Mouse (Mus musculus): Measurements from ENCODE around the gene Phactr1. TPM values are rescaled to one million over a fixed set of nuclear protein-coding genes. Genes with fewer than 3 reads are reported as not detected.

The Phactr1 gene
- total RNA-seq, 2 experiments from 2014 or later, result 12.9 to 13.9 TPM

DNA sequence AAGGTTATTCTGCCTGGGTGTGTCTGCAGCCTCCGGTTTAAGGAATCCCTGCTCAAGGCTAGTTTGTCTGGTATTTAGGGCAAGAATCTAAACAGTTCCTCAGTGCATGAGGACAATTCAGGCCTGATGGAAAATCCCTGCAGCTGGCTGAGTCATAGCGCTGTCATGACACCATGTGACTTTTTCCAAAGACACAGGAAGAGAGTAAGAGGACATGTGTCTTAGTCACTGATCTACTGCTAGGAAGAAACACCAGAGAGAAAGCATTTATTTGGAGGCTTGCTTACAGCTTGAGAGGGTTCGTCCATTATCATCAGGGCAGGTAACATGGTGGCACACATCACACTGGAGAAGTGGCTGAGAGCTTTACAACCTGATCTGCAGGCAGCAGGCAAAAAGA lies 352.0 kb downstream of the Phactr1 start:
- DNase-seq, result no peak

DNA sequence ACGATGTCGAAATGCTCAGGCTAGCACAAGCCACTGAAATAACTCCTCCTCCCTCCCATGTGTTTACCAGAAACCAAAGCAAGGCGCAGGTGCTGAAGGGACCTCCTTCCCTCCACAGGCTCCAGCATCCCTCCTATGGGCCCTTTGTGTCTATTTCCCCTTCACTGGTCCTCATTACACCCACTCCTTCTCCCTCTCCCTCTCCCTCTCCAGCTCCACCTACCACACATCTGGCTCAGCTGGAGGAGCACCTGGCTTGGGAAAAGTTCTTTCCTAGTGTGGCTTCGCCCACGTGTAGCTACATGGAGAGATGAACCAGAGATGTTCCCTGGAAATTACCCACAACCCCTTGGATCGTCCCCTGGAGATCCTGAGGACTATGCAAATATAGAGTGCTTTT lies 356.1 kb downstream of the Phactr1 start:
- DNase-seq, result no peak

DNA sequence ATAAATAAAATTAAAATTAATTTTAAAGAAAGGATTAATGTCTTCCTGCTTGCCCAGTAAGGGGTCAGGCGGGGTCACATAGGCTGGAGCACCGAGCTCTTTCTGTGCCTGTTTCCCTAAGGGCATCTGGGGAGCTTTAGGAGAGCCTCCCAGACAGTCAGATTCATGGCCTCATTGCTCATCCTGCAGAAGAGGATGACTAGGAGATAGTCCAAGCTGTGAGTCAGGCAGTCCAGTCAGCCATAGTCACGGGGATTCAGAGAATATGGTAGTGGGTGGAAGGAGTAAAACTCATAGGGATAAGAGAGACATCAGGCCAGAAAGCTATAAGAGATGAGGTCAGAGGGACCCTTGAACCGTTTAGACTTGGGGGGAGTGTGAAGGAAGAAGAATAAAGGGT lies 362.3 kb downstream of the Phactr1 start:
- DNase-seq, result no peak

DNA sequence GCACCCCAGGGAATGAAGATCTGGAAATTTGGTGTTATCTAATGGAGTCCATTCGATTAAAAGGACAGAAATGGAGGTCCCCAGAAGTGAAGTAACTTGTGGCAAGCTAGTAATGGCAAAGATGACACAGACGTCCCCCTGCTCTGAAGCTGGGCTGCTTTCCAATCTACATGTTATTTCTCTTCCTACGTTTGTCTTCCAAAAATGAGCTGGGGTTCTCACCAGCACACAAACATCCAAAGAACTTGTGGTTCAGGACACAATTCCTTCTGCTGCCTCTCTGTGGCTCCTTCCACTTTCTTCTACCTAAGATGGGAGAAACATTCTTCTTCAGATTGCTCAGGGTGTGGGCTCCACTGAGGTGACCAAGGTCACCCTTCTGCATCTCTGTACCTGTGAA lies 368.1 kb downstream of the Phactr1 start:
- no peak for DNase-seq

DNA sequence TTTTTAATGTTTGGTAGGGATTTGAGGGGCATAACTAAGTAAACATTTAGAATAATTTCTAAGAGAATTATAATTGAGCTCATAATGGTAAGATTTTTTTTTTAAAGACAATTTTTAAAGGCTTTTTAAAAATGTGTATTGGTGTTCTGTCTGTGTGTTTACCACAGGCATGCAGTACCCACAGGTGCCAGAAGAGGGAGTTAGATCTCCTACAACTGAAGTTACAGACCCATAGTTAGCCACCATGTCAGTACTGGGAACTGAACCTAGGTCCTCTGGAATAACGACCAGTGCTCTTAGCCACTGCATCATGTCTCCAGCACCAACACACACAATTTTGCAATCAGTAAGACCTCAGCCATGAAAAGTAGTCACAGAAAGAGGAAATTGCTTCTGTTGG lies 372.8 kb downstream of the Phactr1 start:
- no peak for DNase-seq

DNA sequence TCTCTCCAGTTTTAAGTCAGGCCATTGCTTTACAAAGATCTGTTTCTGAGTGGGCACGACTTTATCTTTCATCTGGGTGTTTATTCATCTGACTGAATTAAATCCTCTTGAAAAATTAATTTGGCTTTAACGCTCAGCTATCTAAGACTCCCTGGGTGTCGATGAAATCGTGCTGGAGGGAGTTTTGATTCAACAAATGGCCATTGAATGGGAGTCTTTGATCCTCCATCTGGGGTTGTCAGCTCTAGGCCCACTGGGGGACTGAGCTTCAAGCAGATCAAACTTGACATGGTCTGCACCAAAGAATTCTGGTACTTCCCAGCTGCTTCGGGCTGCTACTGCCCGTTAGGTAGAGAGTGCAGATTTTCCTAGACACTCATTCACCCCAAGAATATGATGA lies 374.7 kb downstream of the Phactr1 start:
- DNase-seq, result no peak

DNA sequence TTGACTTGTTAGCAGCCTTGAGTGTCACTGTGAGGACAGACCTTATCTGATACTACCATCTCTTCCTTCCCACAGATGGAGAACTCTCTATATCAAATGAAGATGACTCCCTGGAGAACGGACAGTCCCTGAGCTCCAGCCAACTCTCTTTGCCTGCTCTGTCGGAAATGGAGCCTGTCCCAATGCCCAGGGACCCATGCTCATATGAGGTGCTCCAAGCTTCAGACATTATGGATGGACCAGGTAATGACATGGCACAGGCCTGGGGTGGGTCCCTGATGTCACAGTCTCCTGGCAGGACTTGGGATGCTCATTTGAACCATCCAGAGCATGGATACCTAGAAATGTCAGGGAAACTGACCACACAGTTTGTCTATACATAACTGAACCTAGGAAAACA lies 376.7 kb downstream of the Phactr1 start:
- no peak for DNase-seq

DNA sequence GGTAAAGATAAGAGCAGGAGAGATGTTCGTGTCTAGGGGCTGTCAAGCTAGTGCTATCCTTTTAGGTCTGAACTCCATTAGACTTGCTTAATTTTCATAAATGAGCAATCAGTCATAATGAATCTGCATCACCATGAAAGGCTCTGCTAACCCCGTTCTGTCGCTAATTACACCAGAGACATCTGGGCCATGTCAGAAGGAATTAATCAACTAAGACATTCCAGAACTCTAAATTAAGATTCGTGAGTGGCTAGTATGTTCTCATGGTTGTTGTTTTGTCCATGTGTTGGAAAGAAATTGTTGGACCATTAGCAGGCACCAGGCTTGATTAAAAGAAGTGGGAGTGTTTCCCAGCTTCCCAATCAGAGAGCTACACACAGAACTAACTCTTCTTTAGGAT lies 382.9 kb downstream of the Phactr1 start:
- DNase-seq, result no peak

DNA sequence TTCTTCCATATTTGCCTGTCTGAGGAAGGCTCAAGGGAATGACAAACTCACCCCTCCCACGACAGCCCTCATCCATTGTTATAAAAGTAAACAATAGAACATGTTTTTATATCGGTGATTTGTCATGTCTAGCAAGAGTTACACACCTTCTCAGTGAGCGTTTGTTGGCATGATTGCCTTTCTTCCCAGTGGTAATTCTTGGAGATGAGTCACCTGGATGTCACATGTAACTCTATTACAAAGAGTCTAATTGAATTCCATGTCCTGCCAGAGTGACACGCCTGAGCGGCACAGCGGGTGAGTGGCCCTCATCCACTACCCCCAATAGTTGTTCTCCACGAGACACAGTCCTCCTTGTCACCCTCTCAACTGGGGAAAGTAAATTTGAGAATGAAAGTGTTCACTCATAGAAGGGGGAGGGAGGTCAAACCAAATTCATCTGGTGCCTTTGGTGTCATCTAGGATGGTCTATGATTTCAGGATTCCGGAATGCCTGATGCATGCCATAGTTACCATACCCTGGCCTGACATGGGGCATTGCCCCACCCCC lies 388.4 kb downstream of the Phactr1 start:
- DNase-seq, result no peak

DNA sequence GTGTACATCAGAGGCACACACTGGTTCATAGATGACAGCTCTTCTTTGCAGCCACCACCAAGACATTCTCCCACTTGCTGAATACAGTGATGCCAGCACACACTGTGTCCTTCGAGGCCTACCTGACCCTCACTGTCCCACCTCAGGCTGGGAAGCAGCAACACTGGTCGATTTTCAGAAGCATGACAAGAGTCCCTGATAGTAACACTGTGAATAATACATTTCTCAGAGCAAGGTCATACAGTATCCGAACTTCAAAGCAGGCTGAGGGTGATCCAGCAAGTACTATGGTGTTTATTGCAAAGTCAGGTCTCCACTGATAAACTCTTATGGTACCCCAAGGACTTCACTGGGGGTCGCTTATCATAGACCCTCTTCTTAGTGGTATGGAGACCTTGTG lies 390.1 kb downstream of the Phactr1 start:
- no peak for DNase-seq

DNA sequence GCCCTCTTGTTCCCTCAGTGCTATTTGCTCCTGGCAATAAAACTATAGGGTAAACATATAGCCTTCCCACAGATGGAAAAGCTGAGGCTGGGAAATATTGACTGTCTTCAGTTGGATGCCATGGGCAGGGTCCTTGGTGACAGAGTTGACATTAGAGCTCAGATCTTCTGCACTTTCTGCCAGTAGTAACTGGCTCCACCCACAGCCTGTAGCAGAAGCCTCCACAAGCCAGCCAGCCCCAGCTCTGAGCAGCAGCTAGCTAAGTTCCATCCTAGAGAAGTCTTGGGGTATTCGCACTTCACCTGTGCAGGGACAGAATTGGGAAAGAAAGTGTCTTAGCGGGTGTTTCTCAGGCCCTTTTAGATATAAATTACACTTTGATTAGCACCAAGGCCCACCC lies 390.5 kb downstream of the Phactr1 start:
- peak; percentile 25 for DNase-seq

DNA sequence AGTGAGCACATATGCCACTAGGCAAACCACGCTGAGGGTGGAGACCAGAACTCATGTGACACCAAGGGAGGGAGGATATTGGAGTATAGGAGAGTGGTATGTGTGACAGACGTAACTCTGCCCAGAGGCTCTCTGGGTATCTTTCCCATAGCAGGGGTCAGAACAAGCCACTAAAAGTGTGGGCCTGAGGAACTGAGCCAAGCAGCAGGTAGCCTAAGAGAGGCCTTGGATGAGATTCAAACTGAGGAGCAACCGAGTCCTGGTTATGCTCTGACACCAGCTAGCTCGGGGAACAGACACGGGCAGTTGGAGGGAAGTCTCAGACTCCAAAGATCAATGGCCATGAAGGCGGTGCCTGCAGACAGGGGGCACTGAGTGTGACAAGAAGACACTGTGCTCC lies 395.0 kb downstream of the Phactr1 start:
- no peak for DNase-seq

DNA sequence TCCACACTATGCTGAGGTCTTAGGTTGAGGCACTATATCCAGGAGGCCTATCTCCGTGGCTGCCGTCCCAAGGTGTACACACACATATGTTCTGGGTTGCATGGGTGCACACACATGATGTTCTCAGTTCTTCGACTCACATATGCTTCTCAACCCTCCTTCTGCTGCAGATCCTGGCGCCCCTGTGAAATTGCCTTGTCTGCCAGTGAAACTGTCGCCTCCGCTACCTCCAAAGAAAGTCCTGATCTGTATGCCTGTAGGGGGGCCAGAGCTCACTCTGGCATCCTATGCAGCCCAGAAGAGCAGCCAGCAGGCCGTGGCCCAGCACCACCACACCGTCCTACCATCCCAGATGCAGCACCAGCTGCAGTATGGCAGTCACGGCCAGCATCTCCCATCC lies 397.1 kb downstream of the Phactr1 start:
- no peak for DNase-seq

DNA sequence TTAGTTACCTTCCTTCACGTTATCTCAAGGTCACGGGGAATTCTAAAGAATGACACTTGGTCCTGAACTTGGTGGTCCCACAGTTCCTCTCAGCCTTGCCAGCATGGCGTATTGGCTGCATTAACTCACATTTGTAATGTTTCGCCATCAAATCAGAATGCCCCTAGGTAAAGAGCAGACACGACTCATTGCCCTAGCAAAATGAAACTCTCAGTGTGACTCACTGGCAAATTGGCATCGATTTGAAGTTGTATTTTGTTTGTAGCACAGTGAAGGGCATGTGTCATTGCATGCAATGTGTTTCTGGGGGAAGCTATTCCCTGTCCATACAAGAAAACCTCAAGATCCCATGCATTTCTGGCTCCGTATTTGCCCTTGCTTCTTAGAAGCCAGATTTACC lies 404.8 kb downstream of the Phactr1 start:
- DNase-seq, result no peak

DNA sequence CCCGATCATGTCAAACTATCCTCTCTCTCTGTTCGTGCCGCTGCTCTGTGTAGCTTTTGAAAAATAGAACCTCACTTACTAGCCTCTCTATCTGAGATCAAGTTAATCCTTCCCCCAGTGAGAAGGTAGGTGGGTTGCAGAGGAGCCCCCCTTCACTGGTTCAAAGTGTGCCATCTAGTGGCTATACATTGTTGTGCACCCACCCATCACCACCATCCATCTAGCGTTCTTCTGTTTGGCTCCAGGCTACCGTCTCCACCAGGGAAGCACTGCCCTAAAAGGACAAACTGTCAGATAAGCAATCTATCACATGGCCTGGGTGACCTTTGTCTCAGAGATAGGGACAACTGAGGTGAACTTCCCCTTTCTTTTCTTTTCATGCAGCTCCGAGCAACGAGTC lies 413.9 kb downstream of the Phactr1 start:
- peak; percentile 61 for DNase-seq

DNA sequence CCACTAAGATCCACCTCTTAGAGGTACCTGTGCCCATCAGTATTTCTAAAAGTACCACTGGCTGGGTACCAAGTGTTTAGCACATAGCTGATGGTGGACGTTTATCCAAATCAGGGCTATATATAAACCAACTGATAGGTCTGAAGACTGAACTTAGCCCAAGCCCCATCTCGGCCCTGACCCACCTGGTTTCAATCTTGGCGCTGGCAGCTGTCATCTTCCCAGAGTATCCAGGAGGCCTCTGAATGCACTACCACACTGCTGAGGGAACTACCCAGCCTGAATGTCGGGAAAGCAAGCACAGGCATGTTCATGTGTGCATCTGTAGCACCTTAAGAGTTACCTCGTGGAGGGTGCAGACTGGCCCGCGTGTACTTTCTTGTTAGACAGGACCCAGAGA lies 422.5 kb downstream of the Phactr1 start:
- DNase-seq, result no peak

DNA sequence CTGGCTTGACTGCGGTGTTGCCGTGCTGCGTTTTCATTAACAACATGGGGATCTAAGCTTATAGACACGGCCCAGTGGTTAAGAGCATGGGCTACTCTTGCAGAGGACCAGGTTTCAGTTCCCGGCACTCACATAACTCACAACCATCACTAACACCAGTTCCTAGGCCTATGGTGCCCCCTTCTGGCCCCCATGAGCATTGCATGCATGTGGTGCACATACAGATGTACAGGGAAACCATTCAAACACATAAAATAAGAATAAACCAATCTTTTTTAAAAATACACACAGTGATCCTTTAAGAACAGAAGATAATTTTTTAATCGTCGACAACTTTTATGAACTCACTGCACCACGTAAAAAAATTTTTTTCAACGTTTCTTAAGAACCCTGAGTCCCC lies 424.1 kb downstream of the Phactr1 start:
- DNase-seq, result no peak

DNA sequence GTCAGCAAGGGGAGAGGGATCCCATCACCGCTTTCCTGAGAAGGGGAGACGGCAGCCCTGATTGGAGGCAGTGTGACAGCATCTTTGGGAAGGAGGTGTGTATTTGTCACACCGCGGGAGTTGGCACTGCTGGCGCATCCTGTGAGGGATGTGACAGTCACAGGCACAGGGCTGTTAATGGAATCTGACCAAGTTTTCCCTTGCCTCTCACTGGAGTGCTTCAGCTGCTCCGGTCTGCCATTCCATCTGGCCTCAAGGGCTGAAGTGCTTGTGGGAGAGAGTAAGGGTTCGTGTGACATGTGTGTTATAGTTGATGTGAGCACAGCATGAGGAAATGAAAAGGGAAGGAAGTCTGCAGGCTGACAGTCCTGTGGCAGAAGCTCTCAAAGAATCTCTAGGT lies 431.9 kb downstream of the Phactr1 start:
- no peak for DNase-seq

DNA sequence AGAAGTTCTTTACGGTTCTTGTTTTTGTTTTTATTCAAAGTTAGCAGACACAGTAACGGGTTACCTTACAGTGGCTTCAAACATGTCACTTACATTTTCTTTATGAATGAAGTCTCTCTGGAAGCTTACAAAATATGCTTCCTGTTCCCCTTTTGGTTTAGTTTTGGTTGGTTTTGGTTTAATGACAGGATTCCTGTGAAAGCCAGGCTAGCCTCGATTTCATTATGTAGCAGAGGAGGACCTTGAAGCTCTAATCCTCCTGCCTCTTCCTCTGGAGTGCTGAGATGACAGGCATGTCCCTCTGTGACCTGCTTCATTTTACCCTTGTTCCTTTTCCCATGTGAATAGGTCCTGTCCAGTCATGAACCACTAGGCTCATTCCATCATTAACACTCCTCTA lies 432.3 kb downstream of the Phactr1 start:
- no peak for DNase-seq

DNA sequence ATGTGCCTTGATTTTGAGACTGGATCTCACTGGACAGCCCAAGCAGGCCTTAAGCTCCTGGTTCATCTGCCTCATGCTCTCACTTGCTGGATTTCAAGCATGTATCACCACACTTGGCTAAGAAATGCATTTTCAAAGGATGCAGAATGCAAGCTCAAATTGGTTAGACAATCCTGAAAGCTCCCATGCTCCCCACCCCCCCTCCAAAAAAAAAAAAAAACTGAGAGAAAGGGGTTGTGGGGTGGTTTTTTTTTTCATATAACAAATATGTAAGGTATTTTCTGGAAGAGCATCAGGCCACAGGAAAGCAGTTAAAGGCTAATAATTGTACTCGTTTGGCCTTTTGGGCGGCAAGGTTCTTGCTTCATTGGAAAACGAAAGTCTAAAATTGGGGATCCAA lies 432.7 kb downstream of the Phactr1 start:
- DNase-seq, result no peak

DNA sequence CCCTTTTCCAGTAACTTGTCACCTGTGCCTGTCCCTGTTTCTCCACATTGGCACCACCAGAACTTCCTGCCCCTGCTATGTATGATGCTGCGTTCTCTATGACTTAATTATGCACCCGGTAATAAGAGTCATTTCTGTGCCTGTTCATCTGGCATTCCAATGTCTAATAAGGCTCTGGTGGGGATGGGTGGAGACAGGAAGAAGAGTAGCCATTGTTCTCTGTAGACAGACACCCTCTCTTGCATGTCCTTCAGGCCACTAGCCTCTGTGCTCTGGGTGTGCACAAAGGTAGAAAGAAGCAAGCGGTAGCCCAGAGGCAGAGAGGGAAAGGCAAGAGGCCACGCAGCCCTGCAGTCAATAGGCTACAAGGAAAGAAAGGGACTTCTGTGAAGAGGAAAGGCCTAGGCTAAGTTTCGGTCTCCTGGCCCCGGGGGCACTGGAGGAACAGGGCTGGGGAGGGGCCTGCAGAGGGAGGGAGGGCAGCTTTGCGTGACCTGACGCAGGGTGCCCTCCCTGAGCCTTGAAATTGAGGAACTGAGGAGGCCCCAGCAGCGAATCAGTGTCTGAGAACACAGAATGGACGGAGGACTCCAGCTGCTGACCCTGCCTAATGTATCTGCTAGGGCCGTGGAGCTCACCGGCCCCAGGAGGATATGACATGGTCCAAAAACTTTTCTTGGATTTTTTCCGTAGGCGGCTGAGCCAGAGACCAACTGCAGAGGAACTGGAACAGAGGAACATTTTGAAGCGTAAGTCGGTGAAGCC lies 442.1 kb downstream of the Phactr1 start:
- peak; percentile 18 for DNase-seq

DNA sequence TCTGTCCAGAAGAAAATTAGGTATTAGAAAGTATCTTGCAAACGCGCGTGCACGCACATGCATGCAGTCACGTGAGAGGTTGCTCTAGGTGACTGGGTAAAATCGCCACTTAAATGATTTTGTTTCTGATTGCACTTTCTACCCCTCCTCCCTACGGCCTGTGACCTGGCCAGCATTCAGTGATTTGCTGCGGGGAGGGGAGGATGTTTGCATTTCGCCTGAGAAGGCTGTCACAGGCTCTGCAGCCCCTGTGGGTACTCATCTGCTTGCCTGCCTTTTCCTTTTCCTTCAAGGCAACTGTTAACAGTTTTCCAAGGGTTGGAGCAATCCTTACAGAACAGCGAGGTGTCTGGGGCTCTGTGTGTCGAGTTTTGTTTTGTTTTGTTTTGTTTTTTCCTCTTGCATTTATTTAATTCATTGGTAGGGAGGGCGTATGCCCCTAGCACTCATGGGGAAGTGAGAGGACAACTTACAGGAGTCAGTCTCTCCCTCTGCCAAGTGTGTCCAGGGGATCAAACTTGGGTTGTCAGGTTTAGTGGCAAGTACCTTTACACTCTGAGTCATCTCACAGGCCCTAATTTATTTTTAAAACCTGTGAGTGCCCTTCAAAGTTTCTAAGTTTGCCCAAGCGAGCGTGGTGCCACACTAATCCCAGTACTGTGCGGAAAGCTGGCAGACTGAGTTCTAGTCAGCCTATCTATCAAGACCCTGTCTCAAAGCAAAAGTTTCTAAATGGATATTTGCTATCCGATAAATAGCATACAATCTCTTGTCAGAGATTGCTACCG lies 443.7 kb downstream of the Phactr1 start:
- no peak for DNase-seq

DNA sequence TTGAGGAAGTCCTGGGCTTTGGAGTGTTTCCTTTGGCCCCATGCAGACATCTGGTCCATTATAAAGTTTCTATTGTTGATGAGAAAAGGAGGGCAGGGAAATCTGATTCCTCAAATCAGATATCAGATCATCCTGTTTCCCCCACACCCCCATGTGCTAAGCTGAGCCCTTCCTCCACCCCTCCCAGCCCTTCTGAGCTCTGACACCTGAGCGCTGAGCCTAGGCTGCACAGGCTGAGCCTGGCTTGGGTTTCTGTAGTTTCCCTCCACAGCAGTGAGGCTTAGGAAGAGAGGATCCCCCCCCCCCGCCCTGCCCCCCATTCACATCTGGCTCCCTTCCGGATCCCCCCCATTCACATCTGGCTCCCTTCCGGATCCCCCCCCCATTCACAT lies 444.3 kb downstream of the Phactr1 start:
- DNase-seq, result no peak

DNA sequence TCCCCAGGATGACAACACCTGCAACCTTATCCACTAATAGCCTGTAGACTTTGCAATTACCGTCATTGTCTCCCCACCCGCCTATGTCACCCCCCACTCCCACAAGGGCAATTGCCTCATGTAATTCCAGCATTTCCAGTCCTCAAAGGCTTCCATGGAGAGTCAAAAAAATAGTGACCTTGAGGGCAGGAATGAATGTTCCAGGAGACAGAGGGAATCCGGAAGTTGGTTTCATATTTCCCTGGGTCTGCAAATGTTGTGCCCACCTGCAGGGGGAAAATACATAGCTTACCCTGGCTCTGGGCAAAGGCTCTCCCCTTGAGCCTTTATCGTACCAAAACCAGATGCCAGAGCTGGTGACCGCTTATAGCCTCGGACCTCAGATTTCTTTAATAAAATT lies 449.7 kb downstream of the Phactr1 start:
- DNase-seq, result no peak
